Mouse (Mus musculus): ENCODE data around the gene a. TPM values are rescaled to one million over a fixed set of nuclear protein-coding genes. Genes with fewer than 3 reads are reported as not detected.
"Not testable (repeated sequence)": the region's sequence is repeated elsewhere in the genome, so short reads cannot be mapped to it uniquely, and the experiment has no call there.

The a gene
- polyA plus RNA-seq, 1 experiment from 2014 or later: 0.42 TPM

- H3K27me3 ChIP-seq (ENCODE audit: insufficient read depth, low read length): no peaks in the 10 kb centered on the region
- H3K27ac ChIP-seq: no peak overlapping the region
- no peak for TF ChIP-seq CTCF (IDR thresholded peaks at IDR 0.05; ENCODE audit: low read depth)
- 76% methylated on average over 3 of the region's 3 CpGs for WGBS
- no peak overlapping the region for H3K9ac ChIP-seq (ENCODE audit: low read depth, low read length)
- ATAC-seq (replicated peaks; ENCODE audit: low FRiP score, low read depth) (no peak), DNase-seq (ENCODE audit: low spot score) (no peak)
- no peaks in the 10 kb centered on the region for H3K4me1 ChIP-seq (replicated peaks; ENCODE audit: insufficient read depth, low read length)
- H3K36me3 ChIP-seq (ENCODE audit: insufficient read depth, low read length): no peaks in the 10 kb centered on the region
- no peaks in the 10 kb centered on the region for H3K9me3 ChIP-seq (replicated peaks; ENCODE audit: low read length)
- H3K4me2 ChIP-seq (ENCODE audit: low read length): no peak overlapping the region
- H3K4me3 ChIP-seq (replicated peaks; ENCODE audit: low read depth, low read length): no peak overlapping the region
These were observed 110.9 kb downstream of the a start for GRCm38 (mm10) chr2:154902111-154902510.

GRCm38 (mm10) chr2:154905796-154906195 is 114.6 kb downstream of the a start:
- Histone ChIP-seq H3K36me3 (ENCODE audit: insufficient read depth, low read length) (no peaks in the 10 kb centered on the region), H3K27ac (no peak overlapping the region), H3K4me2 (ENCODE audit: low read length) (no peak overlapping the region), H3K9ac (ENCODE audit: low read depth, low read length) (no peak overlapping the region), H3K4me1 (replicated peaks; ENCODE audit: insufficient read depth, low read length) (no peaks in the 10 kb centered on the region), H3K27me3 (ENCODE audit: insufficient read depth, low read length) (no peaks in the 10 kb centered on the region), H3K4me3 (replicated peaks; ENCODE audit: low read depth, low read length) (no peak overlapping the region), H3K9me3 (replicated peaks; ENCODE audit: low read length) (no peaks in the 10 kb centered on the region)
- no peak for DNase-seq (ENCODE audit: low spot score)
- WGBS: 48% methylated on average over 2 of the region's 2 CpGs
- ATAC-seq (replicated peaks; ENCODE audit: low FRiP score, low read depth): no peak
- no peak for TF ChIP-seq CTCF (IDR thresholded peaks at IDR 0.05; ENCODE audit: low read depth)

- peak; percentile 32 for TF ChIP-seq CTCF (IDR thresholded peaks at IDR 0.05; ENCODE audit: low read depth)
- H3K9me3 ChIP-seq (replicated peaks; ENCODE audit: low read length); H3K4me1 ChIP-seq (replicated peaks; ENCODE audit: insufficient read depth, low read length); H3K4me3 ChIP-seq (replicated peaks; ENCODE audit: low read depth, low read length); H3K27me3 ChIP-seq (ENCODE audit: insufficient read depth, low read length); ATAC-seq (replicated peaks; ENCODE audit: low FRiP score, low read depth); H3K27ac ChIP-seq; DNase-seq (ENCODE audit: low spot score); H3K4me2 ChIP-seq (ENCODE audit: low read length); H3K36me3 ChIP-seq (ENCODE audit: insufficient read depth, low read length); H3K9ac ChIP-seq (ENCODE audit: low read depth, low read length): not testable (repeated sequence)
- 54% methylated on average over 2 of the region's 2 CpGs for WGBS
These were observed 117.0 kb downstream of the a start for GRCm38 (mm10) chr2:154908223-154908622.

- Histone ChIP-seq H3K4me1 (replicated peaks; ENCODE audit: insufficient read depth, low read length) (no peaks in the 10 kb centered on the region), H3K36me3 (ENCODE audit: insufficient read depth, low read length) (no peaks in the 10 kb centered on the region), H3K27ac (no peak overlapping the region), H3K27me3 (ENCODE audit: insufficient read depth, low read length) (no peaks in the 10 kb centered on the region), H3K9me3 (replicated peaks; ENCODE audit: low read length) (no peaks in the 10 kb centered on the region), H3K4me2 (ENCODE audit: low read length) (no peak overlapping the region), H3K9ac (ENCODE audit: low read depth, low read length) (no peak overlapping the region), H3K4me3 (replicated peaks; ENCODE audit: low read depth, low read length) (no peak overlapping the region)
- TF ChIP-seq CTCF (IDR thresholded peaks at IDR 0.05; ENCODE audit: low read depth): peak; percentile 11; the same call in 1 of the 2 replicates
- ATAC-seq (replicated peaks; ENCODE audit: low FRiP score, low read depth): no peak
- DNase-seq (ENCODE audit: low spot score): no peak
- 77% methylated on average over 6 of the region's 6 CpGs for WGBS
These were observed 118.6 kb downstream of the a start for GRCm38 (mm10) chr2:154909789-154910188.

GRCm38 (mm10) chr2:154915922-154916541 is 124.8 kb downstream of the a start:
- Histone ChIP-seq H3K9ac (ENCODE audit: low read depth, low read length) (no peak overlapping the region), H3K27ac (no peak overlapping the region), H3K4me2 (ENCODE audit: low read length) (no peak overlapping the region), H3K27me3 (ENCODE audit: insufficient read depth, low read length) (no peaks in the 10 kb centered on the region), H3K4me3 (replicated peaks; ENCODE audit: low read depth, low read length) (no peak overlapping the region), H3K4me1 (replicated peaks; ENCODE audit: insufficient read depth, low read length) (no peaks in the 10 kb centered on the region), H3K9me3 (replicated peaks; ENCODE audit: low read length) (no peaks in the 10 kb centered on the region), H3K36me3 (ENCODE audit: insufficient read depth, low read length) (no peaks in the 10 kb centered on the region)
- WGBS: 74% methylated on average over 12 of the region's 12 CpGs
- no peak for TF ChIP-seq CTCF (IDR thresholded peaks at IDR 0.05; ENCODE audit: low read depth)
- no peak for DNase-seq (ENCODE audit: low spot score)
- ATAC-seq (replicated peaks; ENCODE audit: low FRiP score, low read depth): no peak

GRCm38 (mm10) chr2:154916547-154916946 is 125.3 kb downstream of the a start:
- H3K4me2 ChIP-seq (ENCODE audit: low read length): no peak overlapping the region
- peak; percentile 68 for TF ChIP-seq CTCF (IDR thresholded peaks at IDR 0.05; ENCODE audit: low read depth)
- ATAC-seq (replicated peaks; ENCODE audit: low FRiP score, low read depth): no peak
- no peaks in the 10 kb centered on the region for H3K27me3 ChIP-seq (ENCODE audit: insufficient read depth, low read length)
- H3K4me3 ChIP-seq (replicated peaks; ENCODE audit: low read depth, low read length): no peak overlapping the region
- WGBS: 17% methylated on average over 2 of the region's 2 CpGs
- H3K9me3 ChIP-seq (replicated peaks; ENCODE audit: low read length): no peaks in the 10 kb centered on the region
- no peak overlapping the region for H3K27ac ChIP-seq
- H3K9ac ChIP-seq (ENCODE audit: low read depth, low read length): no peak overlapping the region
- peak; percentile 74 for DNase-seq (ENCODE audit: low spot score)
- no peaks in the 10 kb centered on the region for H3K4me1 ChIP-seq (replicated peaks; ENCODE audit: insufficient read depth, low read length)
- no peaks in the 10 kb centered on the region for H3K36me3 ChIP-seq (ENCODE audit: insufficient read depth, low read length)
